Mouse (Mus musculus) lung, postnatal 4 days (tissue): ENCODE results near the gene Gm2163.
"Not testable (repeated sequence)": the region's sequence is repeated elsewhere in the genome, so short reads cannot be mapped to it uniquely, and the experiment has no call there.

ENCODE experiments used
- DNase-seq, 2 experiments: peaks; one replicate each; pipeline ENCODE4 v3.0.0; 2021

Gene Gm2163

DNA sequence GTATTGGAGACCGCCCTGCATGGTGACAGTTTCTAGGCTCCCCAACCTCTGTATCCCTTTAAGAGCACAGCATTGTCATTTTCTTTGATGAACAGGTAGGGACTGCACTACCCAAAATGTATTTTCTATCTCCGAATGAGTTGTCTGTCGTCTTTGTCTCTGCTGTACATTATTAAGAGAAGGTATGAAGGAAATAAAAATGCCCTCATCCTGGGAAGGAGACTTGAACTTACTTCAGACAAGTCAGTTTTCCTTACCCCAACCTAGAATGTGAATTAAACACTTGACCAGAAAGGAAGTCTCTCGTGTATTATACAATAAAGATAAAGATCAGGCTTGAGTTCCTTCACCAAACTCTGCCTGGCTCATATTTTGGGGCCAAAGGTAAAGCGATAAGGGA lies at the start of gene Gm2163:
TSS of gene Gm2163 (plus strand) at position 301 of the 400 bp plus-strand sequence.
- DNase-seq, result not testable (repeated sequence)

DNA sequence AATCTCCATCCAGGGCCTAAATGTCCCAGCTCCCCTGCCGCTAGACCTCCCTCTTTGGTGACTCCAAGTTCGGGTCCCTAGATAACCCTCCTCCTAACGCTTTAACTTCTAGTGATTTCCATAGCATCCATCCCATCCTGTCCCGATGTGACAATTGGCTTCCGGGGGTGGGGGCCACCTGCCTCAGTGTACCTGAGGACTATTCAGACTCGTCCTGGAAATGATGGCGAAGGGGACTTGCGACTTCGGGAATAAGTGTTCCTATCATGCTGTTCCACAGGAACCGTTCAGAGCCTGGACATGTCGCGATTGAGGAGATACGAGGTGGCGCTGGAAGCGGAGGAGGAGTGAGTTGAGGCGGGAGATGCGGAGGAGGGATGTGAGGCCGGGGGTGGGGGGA lies 27.5 kb upstream of the Gm2163 start, which contains the start of gene Gm21586:
TSS of gene Gm21586 (plus strand) at position 301 of the 400 bp plus-strand sequence.
- not testable (repeated sequence) for DNase-seq

DNA sequence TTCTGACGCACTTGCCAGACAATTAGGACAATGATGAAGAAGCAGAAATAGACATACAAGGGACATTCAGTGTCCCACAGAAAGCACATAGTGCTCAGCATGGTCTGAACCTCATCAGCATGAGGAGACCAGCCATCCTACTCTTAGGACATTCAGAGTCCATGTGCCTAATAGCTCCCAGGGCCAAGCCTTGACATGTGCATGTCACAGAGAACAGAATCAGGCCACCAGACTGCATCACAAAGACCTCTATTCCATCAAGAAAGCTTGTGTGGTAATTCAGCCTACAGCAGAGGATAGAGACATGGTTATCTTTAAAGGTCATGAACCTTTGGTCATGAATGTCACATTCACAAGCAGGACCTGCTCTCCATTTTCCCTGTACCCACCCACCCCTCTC lies 61.5 kb downstream of the Gm2163 start, which contains the start of gene Fam205a2:
TSS of gene Fam205a2 (minus strand) at position 101 of the 400 bp plus-strand sequence.
- DNase-seq, result not testable (repeated sequence)

DNA sequence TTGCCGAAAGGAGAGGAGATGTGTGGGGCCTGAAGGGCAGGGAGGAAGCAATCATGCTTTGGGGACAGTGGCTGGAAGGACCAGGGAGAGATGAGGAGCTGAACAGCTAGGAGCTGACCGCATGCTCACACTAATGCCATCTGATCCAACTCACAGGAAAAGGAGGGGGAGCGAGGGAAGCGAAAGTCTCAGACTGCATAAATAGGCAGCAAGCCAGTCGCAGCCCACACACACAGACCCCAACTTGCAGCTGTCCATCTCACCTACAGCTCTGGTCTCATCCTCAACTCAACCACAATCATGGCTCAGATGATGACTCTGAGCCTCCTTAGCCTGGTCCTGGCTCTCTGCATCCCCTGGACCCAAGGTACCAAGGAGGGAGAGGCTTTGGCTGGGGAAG lies 145.3 kb downstream of the Gm2163 start, which contains the start of gene Gm10591:
TSS of gene Gm10591 (plus strand) at position 301 of the 400 bp plus-strand sequence.
- DNase-seq, result not testable (repeated sequence)

DNA sequence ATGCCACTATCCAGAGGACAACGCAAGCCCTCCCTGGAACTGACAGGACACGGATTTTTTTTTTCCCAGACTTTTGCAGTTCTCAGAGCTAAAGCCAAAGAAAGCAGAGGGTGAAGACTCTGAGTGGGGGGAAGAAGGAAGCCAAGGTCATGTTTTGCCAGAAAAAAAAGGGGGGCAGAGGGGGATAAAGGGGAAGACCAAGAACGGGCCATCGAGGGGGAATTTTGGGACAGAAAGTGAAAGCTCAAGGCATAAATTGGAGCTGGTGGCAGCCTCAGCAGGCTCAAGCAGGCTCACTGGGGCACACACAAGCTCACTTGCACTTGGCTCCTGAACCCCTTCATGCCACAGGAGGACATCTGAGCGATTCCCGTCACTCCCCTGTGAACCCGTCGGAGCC lies 162.9 kb downstream of the Gm2163 start, which contains the start of gene Gm2564:
TSS of gene Gm2564 (plus strand) at position 301 of the 400 bp plus-strand sequence.
- DNase-seq, result not testable (repeated sequence)
